Mouse (Mus musculus): ENCODE measurements around the gene 2310022B05Rik.

- TF ChIP-seq POLR2A (IDR thresholded peaks at IDR 0.05; ENCODE audit: extremely low read depth, insufficient read depth, low read length) (no peak), CTCF (IDR thresholded peaks at IDR 0.05; ENCODE audit: extremely low read depth, insufficient read depth, low read length) (no peak)
Measured at GRCm38 (mm10) chr8:124586556-124586955, 76.6 kb downstream of the 2310022B05Rik start.

Measured in cortical plate, adult 2 months (tissue).